Mouse (Mus musculus) midbrain, embryonic 11.5 days (tissue): Measurements from ENCODE around the gene Traf2. TPM values are rescaled to one million over a fixed set of nuclear protein-coding genes. Genes with fewer than 3 reads are reported as not detected.

Experiments
- ATAC-seq: fragments of 200-750 bp; cut with Nextera tagmentation; 2 replicates; pipeline ENCODE4 v1.8.0; 2017; ENCODE audit warnings: moderate TSS enrichment, moderate library complexity; ENCODE audit not compliant: low FRiP score
- DNase-seq: peaks from one replicate; pipeline ENCODE4 v3.0.0; 2015; ENCODE audit warnings: low spot score; ENCODE audit errors: missing footprints
- H3K27ac ChIP-seq: fragments of 300-500 bp; sonication (generic); 2 replicates; pipeline ENCODE4 v1.5.1; 2014; ENCODE audit warnings: low read depth, low read length
- H3K27me3 ChIP-seq: fragments of 300-500 bp; sonication (generic); 2 replicates; pipeline ENCODE4 v1.6.1; 2014; ENCODE audit warnings: mild to moderate bottlenecking, low read length, moderate library complexity, mixed read lengths; ENCODE audit not compliant: control insufficient read depth, insufficient read depth
- H3K36me3 ChIP-seq: fragments of 300-500 bp; sonication (generic); 2 replicates; pipeline ENCODE4 v1.6.1; 2014; ENCODE audit warnings: mild to moderate bottlenecking, low read length, moderate library complexity, mixed read lengths; ENCODE audit not compliant: control insufficient read depth, insufficient read depth
- H3K4me1 ChIP-seq: fragments of 300-500 bp; sonication (generic); 2 replicates; pipeline ENCODE4 v1.6.1; 2014; ENCODE audit warnings: low read length; ENCODE audit not compliant: control insufficient read depth, insufficient read depth
- H3K4me2 ChIP-seq: fragments of 300-500 bp; sonication (generic); 2 replicates; pipeline ENCODE4 v1.6.1; 2014; ENCODE audit warnings: mild to moderate bottlenecking, moderate library complexity
- H3K4me3 ChIP-seq: fragments of 300-500 bp; sonication (generic); 2 replicates; pipeline ENCODE4 v1.5.1; 2014; ENCODE audit warnings: low read depth, low read length
- H3K9ac ChIP-seq: fragments of 300-500 bp; sonication (generic); 2 replicates; pipeline ENCODE4 v1.6.1; 2014; ENCODE audit warnings: low read length
- H3K9me3 ChIP-seq: fragments of 300-500 bp; sonication (generic); 2 replicates; pipeline ENCODE4 v1.6.1; 2016; ENCODE audit warnings: low read length; ENCODE audit not compliant: control insufficient read depth
- WGBS: fragments of 180-500 bp; shearing (Covaris S2); extraction: QIAGEN DNeasy Blood & Tissue Kit; methylation state at CpG from one replicate; pipeline ENCODE4 v1.1.7; 2014; 5-methylcytosine and 5-hydroxymethylcytosine counted together
- polyA plus RNA-seq: library from polyadenylated mRNA; unstranded; fragments of >200 nt; fragmentation: Nextera tagmentation; extraction: Ambion mirVana; gene quantifications from 2 replicates; pipeline ENCODE4 v1.2.1, GENCODE M21; 2014

Traf2 gene
- 29.0 and 31.6 TPM in 2 replicates for polyA plus RNA-seq

DNA sequence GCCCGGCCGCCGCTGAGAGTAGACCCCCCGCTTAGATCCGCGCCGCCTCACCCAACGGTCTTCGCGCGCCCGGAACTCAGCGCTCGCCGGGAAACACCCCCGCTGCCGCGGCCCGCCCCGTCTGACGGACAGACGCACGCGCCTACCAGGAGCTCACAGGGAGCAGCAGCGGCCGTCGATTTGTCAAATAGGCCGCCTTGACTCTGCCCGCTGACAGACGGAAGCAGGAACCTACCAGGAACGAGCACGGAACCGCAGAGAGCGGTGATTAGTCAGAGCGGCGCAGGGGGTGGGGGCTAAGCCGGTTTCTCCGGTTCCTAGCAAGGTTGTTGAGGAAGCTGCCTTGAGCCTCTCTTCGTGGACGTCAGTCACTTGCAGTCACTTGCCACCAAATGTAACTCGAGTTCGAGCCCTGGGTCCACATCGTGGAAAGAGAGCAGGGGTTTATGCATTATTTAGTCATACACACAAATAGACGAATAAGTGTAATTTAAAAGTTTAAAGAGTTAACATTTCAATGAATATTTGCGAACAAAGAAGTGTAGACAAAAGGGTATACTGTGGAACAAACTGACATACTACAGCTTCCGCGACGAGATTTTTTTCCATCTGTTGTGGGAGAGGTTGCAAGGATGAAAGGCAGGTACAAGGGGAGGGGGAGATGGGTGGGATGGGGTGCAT lies at the start of gene Traf2:
Gene Traf2, minus strand, starts transcription at position 130 of the 681 bp plus-strand sequence.
- H3K36me3 ChIP-seq = no peaks in the 10 kb centered on the region
- peak; percentile 99 for ATAC-seq
- WGBS = 3% methylated on average over 48 of the region's 48 CpGs
- peak within 1 kb of the TSS; percentile 70 for H3K9ac ChIP-seq
- H3K4me2 ChIP-seq = peak within 1 kb of the TSS; percentile 53
- peaks cover 8% of the 10 kb centered on the region for H3K4me1 ChIP-seq
- H3K27me3 ChIP-seq = no peaks in the 10 kb centered on the region
- peak within 1 kb of the TSS; percentile 71 for H3K4me3 ChIP-seq
- peak within 1 kb of the TSS; percentile 20; the same call in 1 of the 2 replicates for H3K27ac ChIP-seq
- H3K9me3 ChIP-seq = no peaks in the 10 kb centered on the region
- peak; percentile 99 for DNase-seq

DNA sequence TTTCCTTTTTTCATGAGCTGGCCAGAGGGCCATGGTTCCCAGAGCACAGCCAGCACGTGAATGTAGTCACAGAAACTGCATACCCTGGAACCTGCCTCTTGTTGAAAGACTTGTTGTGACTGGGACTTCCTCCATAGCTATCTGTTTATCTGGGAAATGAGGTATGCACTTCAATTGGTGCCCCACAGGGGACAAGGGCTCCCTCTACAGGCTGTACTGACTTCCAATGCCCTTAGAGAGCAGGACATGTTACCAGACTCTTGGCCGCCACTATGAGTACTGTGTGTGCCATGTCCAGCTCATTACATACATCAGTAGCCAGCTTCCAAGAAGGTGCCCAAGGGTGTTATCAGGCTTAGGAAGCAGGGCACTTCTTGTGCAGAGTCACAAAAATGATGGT lies 45.1 kb upstream of the Traf2 start:
- DNase-seq = no peak
- H3K36me3 ChIP-seq = peaks cover 25% of the 10 kb centered on the region
- H3K9me3 ChIP-seq = no peaks in the 10 kb centered on the region
- no peak overlapping the region for H3K4me2 ChIP-seq
- H3K4me1 ChIP-seq = no peaks in the 10 kb centered on the region
- no peak overlapping the region for H3K4me3 ChIP-seq
- WGBS = 81% methylated on average over 2 of the region's 2 CpGs
- no peaks in the 10 kb centered on the region for H3K27me3 ChIP-seq
- no peak for ATAC-seq
- H3K27ac ChIP-seq = no peak overlapping the region
- H3K9ac ChIP-seq = no peak overlapping the region

GRCm38 (mm10) chr2:25588227-25588907 lies 41.6 kb upstream of the Traf2 start:
- WGBS = 92% methylated on average over 8 of the region's 8 CpGs
- no peaks in the 10 kb centered on the region for H3K27me3 ChIP-seq
- H3K9me3 ChIP-seq = no peaks in the 10 kb centered on the region
- H3K4me3 ChIP-seq = no peak overlapping the region
- DNase-seq (no peak), ATAC-seq (no peak)
- no peak overlapping the region for H3K27ac ChIP-seq
- H3K9ac ChIP-seq = no peak overlapping the region
- no peaks in the 10 kb centered on the region for H3K4me1 ChIP-seq
- H3K4me2 ChIP-seq = no peak overlapping the region
- H3K36me3 ChIP-seq = peaks cover 21% of the 10 kb centered on the region

DNA sequence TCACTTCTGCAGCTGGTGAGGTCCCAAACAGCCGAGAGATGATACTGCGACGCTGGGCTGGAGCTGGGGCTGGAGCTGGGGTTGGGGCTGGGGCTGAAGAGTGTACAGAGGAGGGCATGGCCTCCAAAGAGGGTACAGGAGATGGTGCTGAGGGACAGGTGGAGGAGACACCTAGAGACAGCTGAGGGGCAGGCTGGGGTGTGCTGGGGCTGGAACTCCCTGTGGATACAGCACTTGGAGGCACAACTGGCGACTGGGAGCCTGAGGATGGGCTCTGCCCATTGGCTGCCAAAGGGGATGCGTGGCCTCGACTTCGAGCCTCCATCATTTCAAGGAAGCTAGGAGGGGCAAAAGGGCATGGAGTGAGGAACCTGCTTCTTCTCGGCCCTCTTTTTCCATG lies 40.5 kb upstream of the Traf2 start:
- Histone ChIP-seq H3K9me3 (no peaks in the 10 kb centered on the region), H3K4me2 (no peak overlapping the region), H3K27me3 (no peaks in the 10 kb centered on the region), H3K4me3 (no peak overlapping the region), H3K9ac (no peak overlapping the region), H3K4me1 (0 out of 2 replicates have a peak, but pooled peaks cover 2% of the 10 kb centered on the region), H3K27ac (no peak overlapping the region), H3K36me3 (peaks cover 16% of the 10 kb centered on the region)
- DNase-seq (no peak), ATAC-seq (no peak)
- WGBS = 93% methylated on average over 8 of the region's 8 CpGs

DNA sequence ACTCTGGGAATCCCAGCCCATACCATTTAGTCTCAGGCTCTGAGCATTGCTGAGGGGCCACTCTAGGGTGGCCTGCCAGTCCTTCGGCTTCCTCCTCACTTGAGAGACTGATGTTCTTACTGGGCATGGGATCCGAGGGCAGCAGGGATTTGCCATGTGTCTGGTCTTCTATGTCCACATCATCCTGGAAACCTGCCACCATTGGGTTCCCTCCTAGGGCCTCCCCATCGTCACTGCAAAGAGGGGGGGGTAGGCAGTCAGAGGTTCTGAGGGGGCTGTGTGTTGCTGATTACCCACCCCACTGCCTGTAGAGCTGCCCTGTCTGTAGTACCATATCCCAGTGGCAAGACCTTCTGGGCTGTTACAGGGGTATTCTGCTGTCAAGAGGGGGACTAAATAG lies 38.9 kb upstream of the Traf2 start:
- peaks cover 11% of the 10 kb centered on the region for H3K36me3 ChIP-seq
- no peaks in the 10 kb centered on the region for H3K9me3 ChIP-seq
- H3K4me3 ChIP-seq = no peak overlapping the region
- WGBS = 91% methylated on average over 3 of the region's 3 CpGs
- H3K27me3 ChIP-seq = peaks cover 8% of the 10 kb centered on the region
- H3K9ac ChIP-seq = no peak overlapping the region
- DNase-seq (no peak), ATAC-seq (no peak)
- H3K27ac ChIP-seq = no peak overlapping the region
- no peak overlapping the region for H3K4me2 ChIP-seq
- peaks cover 8% of the 10 kb centered on the region; the same call in 1 of the 2 replicates for H3K4me1 ChIP-seq

GRCm38 (mm10) chr2:25584856-25585255 lies 38.1 kb upstream of the Traf2 start:
- no peak overlapping the region for H3K27ac ChIP-seq
- peaks cover 16% of the 10 kb centered on the region for H3K27me3 ChIP-seq
- no peak overlapping the region for H3K9ac ChIP-seq
- no peaks in the 10 kb centered on the region for H3K9me3 ChIP-seq
- ATAC-seq = no peak
- H3K4me2 ChIP-seq = no peak overlapping the region
- peaks cover 8% of the 10 kb centered on the region; the same call in 1 of the 2 replicates for H3K4me1 ChIP-seq
- WGBS = 88% methylated on average over 4 of the region's 4 CpGs
- no peak for DNase-seq
- peaks cover 7% of the 10 kb centered on the region for H3K36me3 ChIP-seq
- H3K4me3 ChIP-seq = no peak overlapping the region

DNA sequence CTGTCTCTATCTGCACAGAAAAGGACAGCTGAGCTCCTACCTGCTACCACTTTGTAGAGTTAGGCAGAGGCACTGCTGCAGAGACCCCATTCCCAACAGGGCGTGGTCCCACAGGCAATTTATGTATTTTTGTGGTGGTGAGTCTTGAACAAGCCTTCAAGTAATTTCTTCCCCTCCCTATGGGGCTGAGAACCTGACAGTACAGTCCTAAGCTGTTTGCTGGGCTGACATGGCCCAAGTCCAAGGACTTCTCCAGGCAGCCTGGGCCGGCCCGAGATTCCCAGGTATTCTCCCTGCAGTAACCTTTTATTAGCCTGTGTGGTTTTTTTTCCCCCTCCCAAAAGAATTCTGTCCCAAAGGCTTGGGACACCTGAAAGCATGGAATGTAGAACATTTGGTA lies 37.4 kb upstream of the Traf2 start:
- Histone ChIP-seq H3K9ac (no peak overlapping the region), H3K4me2 (no peak overlapping the region), H3K27me3 (peaks cover 23% of the 10 kb centered on the region), H3K4me3 (no peak overlapping the region), H3K4me1 (peaks cover 10% of the 10 kb centered on the region; the same call in 1 of the 2 replicates), H3K36me3 (peaks cover 6% of the 10 kb centered on the region), H3K9me3 (no peaks in the 10 kb centered on the region), H3K27ac (no peak overlapping the region)
- WGBS = 98% methylated on average over 3 of the region's 3 CpGs
- ATAC-seq = no peak
- DNase-seq = no peak

DNA sequence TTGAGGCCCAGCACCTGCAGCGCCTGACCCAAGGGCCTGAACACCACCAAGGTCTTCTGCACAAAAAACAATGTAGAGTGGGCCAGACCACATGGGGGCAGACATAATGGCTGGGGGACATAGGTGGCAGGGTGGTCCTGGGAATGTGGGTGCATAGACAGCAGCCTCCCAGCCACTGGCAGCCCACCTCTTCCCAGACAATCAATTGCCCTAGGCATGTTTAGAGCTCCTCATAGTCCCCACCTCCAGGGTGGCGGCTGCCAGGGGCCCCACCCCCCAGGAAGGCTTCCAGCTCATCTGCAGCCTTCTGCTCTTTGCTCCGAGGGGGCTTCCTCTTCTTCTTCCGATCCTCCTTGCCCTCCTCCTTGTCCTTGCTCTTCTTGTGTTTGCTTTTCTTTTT lies 36.8 kb upstream of the Traf2 start:
- Histone ChIP-seq H3K9ac (no peak overlapping the region), H3K4me2 (no peak overlapping the region), H3K36me3 (peaks cover 6% of the 10 kb centered on the region), H3K4me1 (peaks cover 10% of the 10 kb centered on the region; the same call in 1 of the 2 replicates), H3K9me3 (no peaks in the 10 kb centered on the region), H3K27me3 (peaks cover 29% of the 10 kb centered on the region), H3K27ac (no peak overlapping the region), H3K4me3 (no peak overlapping the region)
- ATAC-seq (no peak), DNase-seq (no peak)
- WGBS = 79% methylated on average over 4 of the region's 4 CpGs

- Histone ChIP-seq H3K4me1 (peaks cover 10% of the 10 kb centered on the region; the same call in 1 of the 2 replicates), H3K36me3 (peaks cover 6% of the 10 kb centered on the region), H3K4me3 (no peak overlapping the region), H3K9me3 (no peaks in the 10 kb centered on the region), H3K27me3 (peaks cover 33% of the 10 kb centered on the region), H3K27ac (no peak overlapping the region), H3K9ac (no peak overlapping the region), H3K4me2 (no peak overlapping the region)
- DNase-seq (no peak), ATAC-seq (no peak)
- 88% methylated on average over 6 of the region's 6 CpGs for WGBS
These were observed 36.4 kb upstream of the Traf2 start for GRCm38 (mm10) chr2:25583120-25583481.
